Mouse (Mus musculus): ENCODE measurements at regions not wholly inside any gene's neighbourhood (a gene's known extent, or its start where the extent isn't known, plus 50 kb on each side); places are given as distances from the start of the nearest gene placed in this dataset.

DNA sequence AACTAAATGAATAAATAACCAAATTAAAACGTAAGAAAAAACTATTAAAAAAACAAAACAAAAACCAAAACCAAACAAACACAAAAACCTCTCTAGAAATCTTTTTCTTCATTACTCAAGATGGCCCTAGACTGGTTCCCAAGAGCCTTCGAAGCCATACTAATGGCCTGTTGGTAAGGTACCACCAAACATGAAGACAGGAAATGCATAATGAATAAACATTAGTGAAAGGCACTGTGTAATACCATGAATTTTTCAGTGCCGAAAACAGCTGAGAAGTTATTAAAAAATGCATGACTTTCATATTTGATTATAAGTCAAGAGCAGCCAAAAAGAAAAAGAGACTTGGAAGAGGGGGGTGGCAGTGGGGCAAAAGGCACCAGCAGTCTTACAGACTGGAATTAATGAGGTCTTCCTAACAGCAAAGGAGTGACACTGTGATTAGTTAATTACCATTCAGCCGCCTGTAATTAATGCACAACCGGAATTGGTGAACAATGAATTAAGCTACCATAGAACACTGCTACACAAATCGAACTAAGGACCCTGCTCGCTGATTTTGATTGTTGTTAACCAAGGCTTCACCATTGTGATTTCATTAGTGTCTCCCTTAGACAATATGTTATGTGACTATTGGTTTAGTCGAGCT is 55.7 kb upstream of the Vstm2b start:
- no peak for DNase-seq
- TF ChIP-seq EP300 (IDR thresholded peaks at IDR 0.05; ENCODE audit: low read depth) (no peak), CTCF (IDR thresholded peaks at IDR 0.05; ENCODE audit: low read depth) (no peak)
- 78% methylated on average over 8 of the region's 8 CpGs for WGBS (ENCODE audit: insufficient replicate concordance)

DNA sequence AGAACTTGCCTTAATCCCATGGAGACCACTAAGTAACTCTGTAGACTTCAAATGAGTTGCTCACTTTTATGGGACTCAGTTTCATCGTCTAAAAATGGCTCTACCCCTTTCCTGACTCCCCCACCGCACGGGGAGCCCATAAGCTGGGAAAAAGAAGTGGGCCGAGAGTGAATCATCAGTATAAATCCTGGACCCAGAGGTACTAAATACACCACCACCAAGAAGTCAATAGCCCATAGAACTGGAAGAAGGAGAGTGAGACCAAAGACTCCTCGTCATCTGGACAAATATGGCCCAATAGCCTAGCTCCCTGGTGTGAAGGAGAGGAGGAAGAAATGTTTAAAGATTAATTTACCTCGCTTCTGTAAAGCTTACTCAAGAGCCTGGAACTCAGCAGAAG is 51.6 kb upstream of the Vstm2b start:
- H3K27ac ChIP-seq (ENCODE audit: low read depth), result no peak overlapping the region
- ATAC-seq, result no peak
- 66% methylated on average over 6 of the region's 6 CpGs for WGBS (ENCODE audit: insufficient replicate concordance)

More for the DNA sequence above, 55.7 kb upstream of the Vstm2b start:
- Histone ChIP-seq H3K4me2 (ENCODE audit: low read depth, low read length) (no peak overlapping the region), H3K27ac (ENCODE audit: low read depth) (no peak overlapping the region), H3K4me1 (ENCODE audit: insufficient read depth) (no peaks in the 10 kb centered on the region), H3K4me3 (ENCODE audit: low read depth, low read length) (no peak overlapping the region), H3K9me3 (ENCODE audit: low read length) (no peaks in the 10 kb centered on the region), H3K9ac (replicated peaks) (no peak overlapping the region), H3K36me3 (replicated peaks; ENCODE audit: insufficient read depth, low read length) (no peaks in the 10 kb centered on the region), H3K27me3 (ENCODE audit: insufficient read depth, low read length) (no peaks in the 10 kb centered on the region)
- no peak for ATAC-seq

More for the DNA sequence above, 51.6 kb upstream of the Vstm2b start:
- Histone ChIP-seq H3K4me3 (ENCODE audit: low read depth, low read length) (no peak overlapping the region), H3K27me3 (ENCODE audit: insufficient read depth, low read length) (no peaks in the 10 kb centered on the region), H3K4me2 (ENCODE audit: low read depth, low read length) (no peak overlapping the region), H3K36me3 (replicated peaks; ENCODE audit: insufficient read depth, low read length) (no peaks in the 10 kb centered on the region), H3K9ac (replicated peaks) (no peak overlapping the region), H3K9me3 (ENCODE audit: low read length) (no peaks in the 10 kb centered on the region), H3K4me1 (ENCODE audit: insufficient read depth) (no peaks in the 10 kb centered on the region)
- no peak for DNase-seq
- no peak for TF ChIP-seq CTCF (IDR thresholded peaks at IDR 0.05; ENCODE audit: low read depth)
- TF ChIP-seq EP300 (IDR thresholded peaks at IDR 0.05; ENCODE audit: low read depth), result no peak

Data from liver, postnatal 0 days (tissue).